Mouse (Mus musculus): ENCODE measurements around the gene Irf4. TPM values are rescaled to one million over a fixed set of nuclear protein-coding genes. Genes with fewer than 3 reads are reported as not detected.

Gene Irf4
- polyA plus RNA-seq, 1 experiment = not detected

GRCm38 (mm10) chr13:30716611-30717010 lies 32.4 kb upstream of the Irf4 start:
- H3K27me3 ChIP-seq (replicated peaks) = peaks cover 8% of the 10 kb centered on the region
- no peaks in the 10 kb centered on the region for H3K4me1 ChIP-seq
- H3K4me3 ChIP-seq (replicated peaks) = no peak overlapping the region
- TF ChIP-seq FLI1 (IDR thresholded peaks at IDR 0.05; ENCODE audit: low read length) (no peak), GATA1 (IDR thresholded peaks at IDR 0.05; ENCODE audit: borderline replicate concordance, low read length) (no peak)
- H3K36me3 ChIP-seq (replicated peaks; ENCODE audit: low read length) = no peaks in the 10 kb centered on the region
- H3K9me3 ChIP-seq = no peaks in the 10 kb centered on the region

- no peaks in the 10 kb centered on the region for H3K9me3 ChIP-seq
- TF ChIP-seq FLI1 (IDR thresholded peaks at IDR 0.05; ENCODE audit: low read length) (no peak), GATA1 (IDR thresholded peaks at IDR 0.05; ENCODE audit: borderline replicate concordance, low read length) (no peak)
- H3K27me3 ChIP-seq (replicated peaks) = peaks cover 5% of the 10 kb centered on the region
- no peaks in the 10 kb centered on the region for H3K36me3 ChIP-seq (replicated peaks; ENCODE audit: low read length)
- no peak overlapping the region for H3K4me3 ChIP-seq (replicated peaks)
- no peaks in the 10 kb centered on the region for H3K4me1 ChIP-seq
Observed at GRCm38 (mm10) chr13:30722601-30723000, 26.4 kb upstream of the Irf4 start.

- TF ChIP-seq FLI1 (IDR thresholded peaks at IDR 0.05; ENCODE audit: low read length) (no peak), GATA1 (IDR thresholded peaks at IDR 0.05; ENCODE audit: borderline replicate concordance, low read length) (no peak)
- peak overlapping the region; percentile 8 for H3K4me3 ChIP-seq (replicated peaks)
- H3K9me3 ChIP-seq = no peaks in the 10 kb centered on the region
- no peaks in the 10 kb centered on the region for H3K36me3 ChIP-seq (replicated peaks; ENCODE audit: low read length)
- H3K27me3 ChIP-seq (replicated peaks) = peaks cover 8% of the 10 kb centered on the region
- H3K4me1 ChIP-seq = no peaks in the 10 kb centered on the region
Observed at GRCm38 (mm10) chr13:30723258-30723657, 25.8 kb upstream of the Irf4 start.

- H3K9me3 ChIP-seq = no peaks in the 10 kb centered on the region
- H3K4me3 ChIP-seq (replicated peaks) = no peak overlapping the region
- peaks cover 8% of the 10 kb centered on the region for H3K27me3 ChIP-seq (replicated peaks)
- TF ChIP-seq GATA1 (IDR thresholded peaks at IDR 0.05; ENCODE audit: borderline replicate concordance, low read length) = no peak
- no peak for TF ChIP-seq FLI1 (IDR thresholded peaks at IDR 0.05; ENCODE audit: low read length)
- H3K36me3 ChIP-seq (replicated peaks; ENCODE audit: low read length) = no peaks in the 10 kb centered on the region
- no peaks in the 10 kb centered on the region for H3K4me1 ChIP-seq
Observed at GRCm38 (mm10) chr13:30723858-30724257, 25.2 kb upstream of the Irf4 start.

- TF ChIP-seq GATA1 (IDR thresholded peaks at IDR 0.05; ENCODE audit: borderline replicate concordance, low read length) = no peak
- no peak for TF ChIP-seq FLI1 (IDR thresholded peaks at IDR 0.05; ENCODE audit: low read length)
- H3K4me3 ChIP-seq (replicated peaks) = no peak overlapping the region
- H3K36me3 ChIP-seq (replicated peaks; ENCODE audit: low read length) = no peaks in the 10 kb centered on the region
- peaks cover 8% of the 10 kb centered on the region for H3K27me3 ChIP-seq (replicated peaks)
- H3K4me1 ChIP-seq = no peaks in the 10 kb centered on the region
- no peaks in the 10 kb centered on the region for H3K9me3 ChIP-seq
Observed at GRCm38 (mm10) chr13:30724691-30725271, 24.2 kb upstream of the Irf4 start.

GRCm38 (mm10) chr13:30726879-30727278 lies 22.1 kb upstream of the Irf4 start:
- Histone ChIP-seq H3K27me3 (replicated peaks) (peaks cover 7% of the 10 kb centered on the region), H3K4me3 (replicated peaks) (no peak overlapping the region), H3K36me3 (replicated peaks; ENCODE audit: low read length) (no peaks in the 10 kb centered on the region), H3K9me3 (no peaks in the 10 kb centered on the region), H3K4me1 (no peaks in the 10 kb centered on the region)
- TF ChIP-seq GATA1 (IDR thresholded peaks at IDR 0.05; ENCODE audit: borderline replicate concordance, low read length) (no peak), FLI1 (IDR thresholded peaks at IDR 0.05; ENCODE audit: low read length) (no peak)

GRCm38 (mm10) chr13:30728155-30728554 lies 20.9 kb upstream of the Irf4 start:
- peaks cover 4% of the 10 kb centered on the region for H3K27me3 ChIP-seq (replicated peaks)
- no peak overlapping the region for H3K4me3 ChIP-seq (replicated peaks)
- no peaks in the 10 kb centered on the region for H3K36me3 ChIP-seq (replicated peaks; ENCODE audit: low read length)
- H3K4me1 ChIP-seq = no peaks in the 10 kb centered on the region
- TF ChIP-seq GATA1 (IDR thresholded peaks at IDR 0.05; ENCODE audit: borderline replicate concordance, low read length) (no peak), FLI1 (IDR thresholded peaks at IDR 0.05; ENCODE audit: low read length) (no peak)
- H3K9me3 ChIP-seq = no peaks in the 10 kb centered on the region

GRCm38 (mm10) chr13:30729245-30729644 lies 19.8 kb upstream of the Irf4 start:
- no peaks in the 10 kb centered on the region for H3K9me3 ChIP-seq
- peaks cover 3% of the 10 kb centered on the region for H3K27me3 ChIP-seq (replicated peaks)
- H3K4me1 ChIP-seq = no peaks in the 10 kb centered on the region
- TF ChIP-seq GATA1 (IDR thresholded peaks at IDR 0.05; ENCODE audit: borderline replicate concordance, low read length) (no peak), FLI1 (IDR thresholded peaks at IDR 0.05; ENCODE audit: low read length) (no peak)
- H3K36me3 ChIP-seq (replicated peaks; ENCODE audit: low read length) = no peaks in the 10 kb centered on the region
- H3K4me3 ChIP-seq (replicated peaks) = no peak overlapping the region

GRCm38 (mm10) chr13:30730104-30730793 lies 18.8 kb upstream of the Irf4 start:
- no peaks in the 10 kb centered on the region for H3K9me3 ChIP-seq
- H3K27me3 ChIP-seq (replicated peaks) = peaks cover 5% of the 10 kb centered on the region
- H3K4me3 ChIP-seq (replicated peaks) = no peak overlapping the region
- H3K36me3 ChIP-seq (replicated peaks; ENCODE audit: low read length) = no peaks in the 10 kb centered on the region
- no peaks in the 10 kb centered on the region for H3K4me1 ChIP-seq
- TF ChIP-seq FLI1 (IDR thresholded peaks at IDR 0.05; ENCODE audit: low read length) (no peak), GATA1 (IDR thresholded peaks at IDR 0.05; ENCODE audit: borderline replicate concordance, low read length) (no peak)

GRCm38 (mm10) chr13:30732709-30733445 lies 16.1 kb upstream of the Irf4 start:
- Histone ChIP-seq H3K4me3 (replicated peaks) (no peak overlapping the region), H3K4me1 (no peaks in the 10 kb centered on the region), H3K27me3 (replicated peaks) (peaks cover 7% of the 10 kb centered on the region), H3K36me3 (replicated peaks; ENCODE audit: low read length) (no peaks in the 10 kb centered on the region), H3K9me3 (no peaks in the 10 kb centered on the region)
- TF ChIP-seq FLI1 (IDR thresholded peaks at IDR 0.05; ENCODE audit: low read length) (no peak), GATA1 (IDR thresholded peaks at IDR 0.05; ENCODE audit: borderline replicate concordance, low read length) (no peak)

Data from megakaryocyte, embryonic 14.5 days (primary cell).